Mouse (Mus musculus) thymus, adult 2 months (tissue): ENCODE measurements at regions not wholly inside any gene's neighbourhood (a gene's known extent, or its start where the extent isn't known, plus 50 kb on each side); places are given as distances from the start of the nearest gene placed in this dataset.

Experiments
- CTCF ChIP-seq: fragments of 200-500 bp; IDR thresholded peaks from 2 replicates; pipeline ENCODE4 v1.5.1; 2012; ENCODE audit warnings: mild to moderate bottlenecking, control low read depth, low read length, moderate library complexity, borderline replicate concordance; ENCODE audit not compliant: control insufficient read depth, poor library complexity, insufficient read depth; ENCODE audit errors: extremely low read depth
- POLR2A ChIP-seq: fragments of 200-500 bp; IDR thresholded peaks from 2 replicates; pipeline ENCODE4 v1.6.1; 2012; ENCODE audit warnings: mild to moderate bottlenecking, low read length, control low read depth, moderate library complexity; ENCODE audit not compliant: control insufficient read depth, poor library complexity, insufficient read depth; ENCODE audit errors: extremely low read depth

GRCm38 (mm10) chr6:100424788-100425403, 137.6 kb upstream of the Rybp start:
- TF ChIP-seq POLR2A: no peak
- no peak for TF ChIP-seq CTCF
